Mouse (Mus musculus): ENCODE results near the gene Sema4a. TPM values are rescaled to one million over a fixed set of nuclear protein-coding genes. Genes with fewer than 3 reads are reported as not detected.

The Sema4a gene
- total RNA-seq (2021): 6.0 and 6.2 TPM in 2 replicates
- long read RNA-seq, transcript Sema4a-201 (15 exons, 3,205 nt): minor isoform, 7 of 35 reads
- long read RNA-seq, transcript Sema4a-212 (5 exons, 2,108 nt): major isoform, 8 of 35 reads
- long read RNA-seq, partial matches to known transcripts: 13 of 35 reads
- long read RNA-seq, other reads (novel, unspliced or antisense): 6 of 35 reads

DNA sequence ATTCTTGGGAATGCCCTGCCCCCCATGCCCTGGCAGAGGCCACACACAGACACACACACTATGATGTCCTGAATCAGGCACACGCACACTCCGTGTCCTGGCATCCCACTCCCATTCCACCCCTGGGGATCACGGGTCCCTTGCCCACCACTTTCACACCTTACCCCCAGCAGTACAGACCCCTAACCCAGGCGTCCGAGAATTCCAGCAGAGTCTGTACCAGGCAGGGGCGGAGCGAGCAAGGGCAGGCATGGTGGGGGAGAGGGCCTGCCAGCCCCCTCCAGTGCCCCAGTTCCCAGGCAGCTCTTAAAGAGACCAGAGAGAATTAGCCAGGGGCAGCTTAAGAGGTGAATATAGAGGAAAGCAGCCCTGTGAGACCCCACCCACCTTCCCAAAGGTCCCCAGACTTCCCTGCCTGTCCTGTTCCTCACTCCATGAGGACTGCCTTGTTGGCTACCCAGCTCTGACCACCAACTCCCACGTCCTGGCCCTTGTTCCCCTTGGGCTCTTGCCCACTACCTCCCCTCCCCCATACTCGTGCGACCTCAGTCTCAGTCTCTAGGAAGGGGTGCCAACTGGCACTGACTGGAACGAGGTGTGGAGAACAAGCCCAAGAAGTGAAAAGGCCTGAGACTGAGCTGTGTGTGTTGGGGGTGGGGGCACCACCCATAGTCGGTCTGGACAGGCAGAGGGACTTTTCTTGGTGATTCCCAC lies at the start of gene Sema4a:
Sema4a (minus strand) TSS at position 200 of the 714 bp plus-strand sequence.
- no peak for DNase-seq

DNA sequence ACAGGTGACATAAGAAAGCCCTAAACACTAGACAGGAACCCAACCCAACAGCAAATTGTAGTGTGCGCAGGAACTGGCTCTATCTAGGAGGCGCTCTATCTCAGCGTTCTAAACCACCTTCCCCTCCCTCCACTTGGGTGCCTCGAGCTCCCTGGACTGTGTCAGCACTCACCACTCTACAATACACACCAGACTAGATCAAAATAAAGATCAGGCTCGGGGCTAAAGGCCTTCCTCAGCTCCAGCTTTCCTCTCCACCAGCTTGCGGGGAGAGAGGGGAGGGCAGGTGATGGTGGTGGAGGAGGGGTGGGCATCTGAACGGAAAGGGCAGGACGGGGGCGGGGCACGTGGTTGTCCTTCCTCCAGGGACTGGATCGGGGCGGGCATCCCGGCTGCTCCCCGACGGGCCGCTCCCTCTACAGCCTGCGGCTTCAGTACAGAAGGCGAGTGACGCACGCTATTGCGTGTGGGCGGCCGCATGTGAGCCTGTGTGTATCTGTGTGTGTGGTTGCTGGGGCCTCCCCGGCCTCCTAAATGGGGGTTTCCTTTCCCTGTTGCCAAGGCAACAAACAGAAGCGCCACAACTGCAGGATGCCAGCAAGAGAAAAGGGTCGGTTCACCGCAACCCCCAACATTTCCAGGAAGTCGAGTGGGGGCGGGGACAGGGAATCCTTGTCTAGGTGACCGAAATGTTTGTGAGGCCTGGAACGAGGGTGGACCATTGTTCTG lies 48.9 kb upstream of the Sema4a start, which contains the start of gene Lmna:
Lmna (minus strand) TSS at position 265 of the 729 bp plus-strand sequence.
- DNase-seq: peak; percentile 98

DNA sequence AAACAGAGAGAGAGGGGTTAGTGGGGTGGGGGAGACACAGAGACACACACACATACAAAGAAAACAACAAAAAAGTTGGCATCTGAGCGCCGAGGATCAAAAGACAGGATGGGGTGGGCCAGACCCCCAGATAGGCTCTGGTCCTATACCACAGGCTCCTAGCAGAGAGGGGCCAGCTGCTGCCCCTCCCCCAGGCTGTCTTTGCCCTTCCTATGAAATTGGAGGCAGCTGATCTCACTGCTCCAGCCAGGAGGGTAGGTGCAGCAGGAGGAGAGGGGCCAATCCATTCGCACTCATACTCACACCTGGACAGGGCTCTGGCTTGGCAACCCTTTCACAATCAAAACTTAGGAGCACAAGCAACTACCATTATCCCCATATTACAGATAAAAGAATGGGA lies 48.3 kb upstream of the Sema4a start:
- no peak for DNase-seq

DNA sequence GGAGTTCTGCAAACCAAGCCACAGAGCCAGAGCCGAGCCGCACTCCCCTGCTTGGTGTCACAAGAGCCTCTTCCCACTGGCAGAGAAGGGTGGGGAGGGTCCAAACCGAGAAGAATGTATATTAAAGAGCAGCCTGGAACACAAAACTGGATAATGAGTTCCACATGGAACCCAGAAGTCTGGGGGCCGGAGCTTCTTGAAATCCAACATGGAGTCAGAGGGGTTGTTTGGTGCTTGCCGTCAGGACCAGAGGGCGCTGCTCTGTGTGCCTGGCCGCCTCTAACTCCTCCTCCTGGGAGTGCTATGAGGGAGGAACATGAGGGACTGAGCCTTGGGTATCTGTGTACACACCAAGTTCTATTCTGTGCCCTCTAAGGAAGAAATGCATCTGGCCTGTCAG lies 44.8 kb upstream of the Sema4a start:
- no peak for DNase-seq

DNA sequence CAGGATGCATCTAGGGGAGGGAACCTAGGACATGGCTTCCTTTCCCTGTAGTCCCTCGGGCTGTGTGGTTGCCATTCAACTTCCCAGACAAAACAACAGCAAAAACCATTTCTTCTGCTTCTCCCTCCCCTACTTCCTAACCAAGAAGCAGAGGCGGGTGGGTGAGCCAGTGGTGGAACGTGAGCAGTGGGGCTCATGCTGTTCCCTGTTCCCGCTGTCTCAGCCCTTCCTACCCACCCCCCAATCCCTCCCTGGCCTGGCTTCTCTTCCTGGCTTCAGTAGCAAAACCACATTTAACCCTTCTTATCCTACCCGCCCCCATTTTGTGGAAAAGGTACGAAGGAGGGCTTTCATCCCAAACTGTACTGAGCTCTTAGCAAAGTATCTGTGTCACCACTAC lies 44.1 kb upstream of the Sema4a start:
- DNase-seq: no peak

DNA sequence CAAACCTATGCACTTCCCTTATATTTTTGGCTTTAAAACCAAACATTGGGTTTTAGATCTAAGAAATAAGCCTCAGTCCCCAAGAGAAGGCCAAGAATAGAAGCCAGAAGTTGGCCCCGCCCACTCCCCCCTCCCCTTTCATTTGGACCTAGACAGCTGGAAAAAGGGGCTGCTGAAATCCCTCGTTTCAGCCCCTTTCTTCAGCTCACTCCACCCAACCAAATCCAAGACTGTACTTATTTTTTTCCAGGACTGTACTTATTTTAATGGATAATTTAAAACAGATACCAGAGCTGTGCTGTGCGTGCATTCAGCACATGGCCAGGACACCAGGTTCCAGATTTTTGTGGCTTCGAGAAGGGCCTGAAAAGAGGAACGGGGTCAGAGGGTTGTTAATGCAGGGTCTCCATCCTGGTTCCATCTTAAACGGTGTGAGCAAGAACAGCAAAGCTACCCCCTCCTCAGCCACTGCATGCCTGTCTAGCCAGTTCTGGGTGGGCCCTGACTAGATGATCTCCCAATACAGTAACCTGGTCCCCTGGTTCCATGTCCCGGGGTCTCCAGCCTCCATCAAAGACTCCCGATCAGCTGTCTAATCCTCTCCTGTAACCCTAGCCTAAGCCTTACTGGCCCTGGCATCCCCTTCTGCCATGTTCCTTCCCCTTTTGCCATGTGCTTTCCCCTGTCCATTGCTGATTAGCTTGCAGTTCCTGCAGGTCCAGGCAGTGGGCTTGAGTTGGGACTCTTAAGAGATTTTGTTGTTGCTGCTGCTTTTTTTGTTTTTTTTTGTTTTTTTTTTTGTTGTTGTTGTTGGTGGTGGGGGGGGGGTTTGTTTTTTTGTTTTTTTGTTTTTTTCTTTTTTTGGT lies 43.1 kb upstream of the Sema4a start:
- DNase-seq: no peak

DNA sequence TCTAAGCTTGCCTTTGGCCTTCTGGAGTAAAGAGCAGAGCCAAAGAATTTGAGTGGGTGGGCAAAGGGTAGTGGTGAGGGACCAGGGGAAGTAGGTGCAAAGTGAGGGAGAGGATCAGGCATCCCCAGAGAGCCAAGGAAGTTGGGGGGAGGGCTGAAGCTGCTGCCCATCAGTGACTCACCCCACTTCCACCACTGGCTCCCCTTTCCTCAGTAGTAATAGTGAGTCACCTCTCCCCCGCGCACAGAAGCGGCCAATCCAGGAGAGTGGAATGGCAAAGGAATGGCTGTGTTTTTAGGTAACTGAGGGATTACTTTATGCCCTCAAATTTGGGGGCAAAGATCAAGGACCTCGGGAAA lies 42.5 kb upstream of the Sema4a start:
- peak; percentile 66 for DNase-seq

DNA sequence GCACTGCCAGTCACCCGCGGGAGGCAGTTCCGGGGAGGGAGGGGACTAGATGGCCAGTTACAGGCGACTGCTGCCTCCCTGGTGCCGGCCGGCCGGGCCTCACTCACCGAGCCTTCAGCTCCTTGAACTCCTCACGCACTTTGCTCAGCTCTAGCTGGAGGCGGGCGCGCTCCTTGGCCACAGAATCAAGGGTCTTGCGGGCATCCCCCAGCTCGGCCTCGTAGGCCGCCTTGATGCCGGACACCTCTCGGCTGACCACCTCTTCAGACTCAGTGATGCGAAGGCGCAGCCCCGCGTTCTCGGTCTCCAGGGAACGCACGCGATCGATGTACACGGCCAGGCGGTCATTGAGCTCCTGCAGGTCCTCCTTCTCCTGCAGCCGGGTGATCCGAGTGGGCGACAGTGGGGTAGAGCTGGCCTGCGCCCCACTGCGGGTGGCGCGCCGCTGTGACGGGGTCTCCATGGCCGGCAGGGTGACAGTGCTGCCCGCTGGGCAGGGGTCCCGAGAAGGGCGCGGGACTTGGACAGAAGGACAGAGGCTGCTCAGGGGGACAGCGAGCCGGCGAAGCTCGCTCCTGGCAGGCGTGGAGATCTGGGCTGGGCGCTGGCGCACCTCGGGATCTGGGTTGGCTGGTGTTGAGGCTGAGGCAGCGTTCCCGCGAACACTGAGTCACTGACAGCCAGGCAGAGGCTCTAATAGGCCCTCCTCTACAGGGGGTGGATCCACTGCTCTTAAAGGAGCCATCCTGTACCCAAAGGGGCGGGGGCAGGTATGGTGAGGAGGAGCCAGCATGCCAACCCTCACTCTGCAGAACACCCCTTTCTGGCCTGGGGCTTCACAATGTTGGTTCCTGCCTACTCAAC lies 41.9 kb upstream of the Sema4a start:
- peak; percentile 94 for DNase-seq

DNA sequence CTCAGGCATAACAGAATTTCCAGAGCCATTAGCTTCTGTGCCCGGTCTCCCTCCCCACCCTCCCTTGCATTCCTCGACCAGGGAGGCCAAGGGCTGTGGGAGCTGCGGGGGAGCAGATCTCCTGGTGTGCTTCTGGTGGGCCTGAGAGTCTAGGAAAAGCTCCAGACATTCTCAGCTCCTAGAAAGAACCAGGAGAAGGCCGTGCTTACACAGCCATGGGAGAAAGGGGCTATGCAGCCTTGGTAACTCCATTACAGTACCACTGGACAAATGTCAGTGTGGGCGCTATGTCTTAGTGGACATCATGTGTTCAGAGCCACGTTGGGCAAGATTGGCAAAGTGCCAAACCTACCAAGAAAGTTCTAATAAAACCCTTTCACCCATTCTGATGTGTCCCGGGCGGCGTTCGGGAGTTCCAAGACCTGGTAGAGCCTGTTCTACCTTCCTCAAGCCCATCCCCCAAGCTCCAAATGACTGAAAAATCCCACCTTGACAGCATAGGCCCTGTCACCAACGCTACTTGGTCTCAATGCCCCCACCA lies 41.1 kb upstream of the Sema4a start:
- DNase-seq: no peak

DNA sequence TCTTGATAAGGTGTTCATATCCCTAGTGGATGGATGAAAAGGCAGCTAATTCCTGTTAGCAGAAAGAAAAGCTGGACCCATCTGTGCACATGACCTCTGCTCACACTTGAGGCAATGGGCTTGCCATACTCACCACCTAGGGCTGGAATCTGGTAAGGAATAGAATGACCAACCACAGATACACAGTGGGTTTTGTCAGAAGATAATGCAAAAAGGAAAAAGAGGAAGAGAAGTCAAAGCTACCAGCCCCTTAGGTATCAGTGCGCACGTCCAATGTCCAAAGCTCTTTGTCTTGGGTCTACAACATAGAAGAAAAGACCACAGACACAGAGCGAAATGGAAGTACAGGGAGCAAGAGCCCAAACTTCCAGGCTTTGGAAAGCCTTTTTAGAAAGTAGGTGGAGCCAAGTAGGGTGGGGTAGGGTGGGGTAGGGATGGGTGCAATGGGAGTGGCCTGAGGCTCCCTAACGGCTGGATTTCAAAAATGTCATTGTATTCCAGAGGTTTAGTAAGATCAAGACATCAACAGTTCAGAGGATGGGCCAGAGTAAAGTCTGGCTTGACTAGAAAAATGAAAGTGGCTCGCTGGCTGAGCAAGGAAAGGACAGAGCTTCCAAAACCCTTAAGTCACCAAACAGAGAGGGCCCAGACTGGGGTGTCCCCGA lies 40.5 kb upstream of the Sema4a start:
- no peak for DNase-seq

DNA sequence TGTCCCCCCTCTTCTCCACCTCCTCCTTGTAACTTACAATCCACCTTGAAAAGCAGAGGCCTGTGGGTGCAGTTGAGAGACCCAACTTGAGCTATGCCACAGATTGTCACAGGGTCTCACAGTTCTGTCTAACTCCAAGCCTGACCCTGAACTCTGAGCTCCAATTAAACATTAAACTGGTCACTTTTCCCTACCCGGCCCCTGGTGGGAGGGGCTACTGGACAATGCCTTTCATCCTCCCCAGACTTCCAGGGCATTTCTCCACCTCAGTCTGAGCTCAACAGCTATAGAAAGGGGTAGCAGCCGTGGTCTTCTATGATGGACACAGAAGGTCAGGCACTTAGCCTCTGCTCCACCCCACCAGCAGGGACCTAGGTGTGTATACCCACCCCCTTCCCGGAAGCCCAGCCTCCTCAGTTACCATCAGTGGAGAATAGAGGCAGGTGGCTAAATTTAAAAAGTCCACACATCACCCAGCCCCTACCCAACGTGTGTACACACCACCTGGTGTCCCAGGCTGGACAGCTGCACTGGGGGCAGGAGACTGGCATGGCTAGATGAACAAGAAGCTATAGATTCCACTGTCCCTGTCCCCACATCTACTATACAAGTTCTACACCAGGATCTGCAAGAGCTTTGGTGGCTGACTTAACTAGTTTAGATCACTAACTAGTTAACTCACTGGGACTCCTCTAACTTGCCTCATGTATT lies 39.8 kb upstream of the Sema4a start:
- DNase-seq: no peak

DNA sequence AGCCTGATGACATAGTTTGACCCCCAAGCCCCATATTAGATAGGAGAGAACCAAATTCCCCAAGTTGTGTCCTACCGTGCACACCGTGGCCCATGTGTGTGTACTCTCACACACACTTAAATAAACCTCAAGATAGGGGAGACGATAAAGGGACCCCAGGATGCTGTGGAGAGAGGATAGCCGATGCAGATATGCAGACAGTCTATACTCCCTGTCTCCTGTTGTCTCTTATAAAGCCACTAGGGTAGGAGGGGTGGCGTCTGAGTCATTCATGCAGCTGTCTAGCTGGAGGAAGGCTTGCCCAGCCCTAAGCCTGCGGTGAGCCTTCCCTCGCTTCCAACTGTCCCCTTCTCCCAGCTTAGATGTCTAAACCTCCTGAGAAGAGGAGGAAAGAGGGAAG lies 39.1 kb upstream of the Sema4a start:
- no peak for DNase-seq

DNA sequence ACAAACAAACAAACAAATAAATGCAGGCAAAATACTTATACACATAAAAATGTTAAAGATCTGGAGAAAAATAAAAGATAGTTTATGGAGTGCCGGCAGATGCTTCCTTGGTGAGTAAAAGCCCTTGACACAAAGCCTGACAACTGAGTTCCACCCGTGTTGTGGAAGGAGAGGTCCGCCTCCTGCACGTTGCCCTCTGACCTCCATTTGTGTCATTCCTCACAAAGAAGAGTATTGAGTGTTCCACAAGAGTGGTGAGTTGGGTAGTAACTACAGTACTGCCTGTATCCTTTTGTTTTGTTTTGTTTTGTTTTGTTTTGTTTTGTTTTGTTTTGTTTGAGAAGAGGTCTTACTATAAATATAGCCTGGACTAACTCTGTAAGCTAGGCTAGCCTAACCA lies 38.6 kb upstream of the Sema4a start:
- no peak for DNase-seq

DNA sequence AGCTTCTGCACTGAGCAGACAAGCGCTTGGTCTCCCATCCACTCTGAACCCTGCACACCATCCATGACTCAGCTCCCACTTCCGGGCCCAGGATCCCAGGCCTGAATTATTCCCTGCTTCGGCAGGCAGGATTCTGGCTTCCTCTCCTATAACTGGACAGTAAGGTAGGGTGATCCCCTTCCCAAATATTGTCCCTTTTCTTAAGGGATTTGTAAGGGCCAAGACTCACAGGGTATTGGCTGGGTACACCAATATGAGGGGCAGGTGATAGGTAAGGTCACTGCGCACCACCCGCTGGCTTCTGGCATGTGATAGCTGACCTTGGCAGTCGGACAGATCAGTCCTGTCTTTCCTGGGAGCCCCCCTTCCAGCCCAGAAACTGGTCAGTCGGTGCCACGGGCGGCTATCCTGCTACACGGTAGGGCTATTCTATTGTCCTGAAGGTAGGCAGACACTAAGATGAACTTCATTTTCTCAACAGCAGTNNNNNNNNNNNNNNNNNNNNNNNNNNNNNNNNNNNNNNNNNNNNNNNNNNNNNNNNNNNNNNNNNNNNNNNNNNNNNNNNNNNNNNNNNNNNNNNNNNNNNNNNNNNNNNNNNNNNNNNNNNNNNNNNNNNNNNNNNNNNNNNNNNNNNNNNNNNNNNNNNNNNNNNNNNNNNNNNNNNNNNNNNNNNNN lies 34.9 kb upstream of the Sema4a start:
- peak; percentile 54 for DNase-seq

DNA sequence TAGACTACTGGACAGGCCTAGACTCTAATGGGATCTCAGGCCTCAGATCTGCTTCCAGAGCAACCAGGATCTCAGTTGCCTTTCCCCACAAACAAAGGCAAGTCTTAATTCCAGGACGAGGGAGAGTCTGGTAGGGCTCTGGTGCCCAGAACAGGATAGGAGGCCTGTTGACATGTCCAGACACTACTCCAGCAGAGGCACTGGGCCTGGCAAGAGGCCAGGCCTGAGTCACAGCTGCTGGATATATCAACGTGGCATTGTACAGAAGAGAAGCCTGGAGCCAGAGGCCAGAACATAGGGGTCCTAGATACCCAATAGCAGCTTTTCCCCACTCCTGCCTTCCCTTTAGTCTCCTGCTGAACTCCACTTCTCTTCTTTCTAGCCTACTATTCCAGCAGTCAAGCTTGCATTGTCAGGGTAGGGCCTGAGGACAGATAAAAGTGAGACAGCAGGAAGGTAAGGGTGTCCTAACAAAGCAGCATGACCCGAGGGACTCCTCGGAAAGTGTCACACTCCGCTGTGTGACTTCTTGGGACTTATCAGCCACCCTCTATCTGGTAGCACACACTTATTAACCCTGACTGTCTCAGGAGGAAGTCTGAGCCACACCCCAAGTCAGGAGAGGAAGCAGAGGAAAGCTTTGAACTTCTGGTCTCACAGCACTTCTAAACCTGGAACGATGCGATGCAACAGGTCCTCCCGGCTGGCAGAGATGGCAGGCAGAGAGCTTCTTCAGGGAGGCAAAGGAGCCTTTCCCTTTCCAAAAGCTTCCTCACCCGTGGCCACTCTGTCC lies 34.0 kb upstream of the Sema4a start:
- peak; percentile 83 for DNase-seq

DNA sequence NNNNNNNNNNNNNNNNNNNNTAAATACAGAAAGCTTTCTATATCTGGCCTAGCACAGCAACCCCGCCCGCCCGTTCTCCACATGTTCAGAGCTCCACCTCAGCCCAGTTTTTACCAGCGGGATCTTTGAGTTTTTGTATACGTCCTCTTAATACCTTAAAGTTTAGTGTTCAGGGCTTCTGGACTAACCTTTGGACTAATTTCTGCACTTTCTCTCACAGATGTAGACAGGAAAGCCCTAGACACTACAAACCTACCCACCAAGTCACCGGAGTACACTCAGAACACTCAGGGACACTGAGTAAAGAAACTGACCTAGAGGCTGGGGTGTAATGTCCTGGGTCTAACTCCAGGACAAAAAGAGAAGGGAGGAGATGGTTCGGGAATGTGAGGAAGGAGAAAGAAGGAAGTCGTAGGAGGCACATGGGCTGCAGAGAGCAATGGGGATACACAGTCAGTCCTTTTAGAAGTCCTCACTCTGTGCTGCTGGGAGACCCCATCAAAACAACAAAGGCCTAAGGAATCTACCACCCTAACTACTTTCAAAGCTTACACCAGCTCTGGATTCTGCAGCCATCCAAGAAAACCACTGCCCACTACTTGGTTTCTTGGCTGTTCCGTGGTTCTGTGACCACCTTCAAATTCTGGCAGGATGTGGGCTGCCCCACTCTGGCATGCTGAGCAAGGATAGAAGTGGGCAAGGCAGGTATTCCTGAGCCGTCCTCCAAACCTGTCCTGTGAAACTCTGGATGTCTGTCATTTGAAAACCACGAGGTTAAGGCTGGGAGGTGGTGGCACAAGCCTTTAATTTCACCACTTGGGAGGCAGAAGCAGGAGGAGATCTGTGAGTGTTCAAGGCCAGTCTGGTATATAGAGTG lies 33.0 kb upstream of the Sema4a start:
- DNase-seq: no peak

DNA sequence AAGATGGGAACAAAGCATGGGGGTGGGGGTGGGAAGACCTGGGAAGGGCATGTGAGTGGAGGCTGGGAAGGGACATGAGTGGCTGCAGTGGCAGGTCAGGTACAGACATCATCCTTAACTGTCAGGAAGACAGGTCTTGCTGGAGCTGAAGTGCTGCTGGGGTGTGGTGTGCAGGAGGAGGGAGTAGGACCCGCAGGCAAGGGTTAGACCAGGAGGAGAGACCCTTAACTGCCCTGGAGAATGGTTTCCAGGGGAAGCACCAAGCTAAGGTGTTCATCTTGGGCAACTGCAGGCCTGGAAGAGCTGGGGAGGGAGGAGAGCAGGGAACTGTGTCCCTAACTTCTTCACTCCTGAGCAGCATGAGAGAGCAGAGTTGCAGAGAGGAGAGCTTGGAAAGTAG lies 26.4 kb upstream of the Sema4a start:
- DNase-seq: no peak

DNA sequence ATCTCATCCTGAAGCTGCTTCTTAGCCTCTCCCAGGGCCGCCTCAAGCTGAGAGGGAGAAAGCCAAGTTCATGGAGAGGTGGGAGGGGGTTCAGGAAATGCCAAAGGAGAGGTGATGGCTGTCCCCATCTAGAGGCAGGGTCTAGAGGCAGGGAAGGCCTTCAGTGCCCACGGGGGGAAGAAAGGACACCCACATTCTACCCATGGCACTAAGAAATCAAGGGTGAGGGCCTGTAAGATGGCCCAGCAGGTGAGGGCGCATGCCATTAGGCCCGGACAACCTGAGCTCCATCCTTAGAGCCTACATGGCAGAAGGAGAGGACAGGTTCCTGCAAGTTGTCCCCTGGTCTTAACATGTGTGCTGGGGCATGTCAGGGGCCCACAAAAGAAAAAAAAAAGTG lies 25.9 kb upstream of the Sema4a start:
- DNase-seq: no peak
